Mouse (Mus musculus) cortical plate, adult 2 months (tissue): Measurements from ENCODE around the gene Usp4.

Source experiments
- CTCF ChIP-seq: fragments of 200-500 bp; IDR thresholded peaks from 2 replicates; pipeline ENCODE4 v1.5.1; 2011; ENCODE audit warnings: mild to moderate bottlenecking, control low read depth, low read length; ENCODE audit not compliant: insufficient read depth; ENCODE audit errors: extremely low read depth
- POLR2A ChIP-seq: fragments of 200-500 bp; IDR thresholded peaks from 2 replicates; pipeline ENCODE4 v1.6.1; 2011; ENCODE audit warnings: mild to moderate bottlenecking, low read length, control low read depth; ENCODE audit not compliant: insufficient read depth; ENCODE audit errors: extremely low read depth

- TF ChIP-seq POLR2A, result no peak
- TF ChIP-seq CTCF, result no peak
Observed at GRCm38 (mm10) chr9:108401186-108401960, 53.7 kb downstream of the Usp4 start.
